Mouse (Mus musculus): Measurements from ENCODE around the gene Dhx57.

GRCm38 (mm10) chr17:80267065-80267464 is 23.2 kb downstream of the Dhx57 start:
- TF ChIP-seq CTCF (IDR thresholded peaks at IDR 0.05; ENCODE audit: control insufficient read depth, insufficient read depth, low read length): no peak
- no peak for TF ChIP-seq POLR2A (IDR thresholded peaks at IDR 0.05; ENCODE audit: borderline replicate concordance, control insufficient read depth, low read depth, low read length)

Data from bone marrow, adult 2 months (tissue).